Mouse (Mus musculus): ENCODE measurements around the gene Wwox. TPM values are rescaled to one million over a fixed set of nuclear protein-coding genes. Genes with fewer than 3 reads are reported as not detected.
A peak's percentile ranks its signal among the peaks of the same experiment; 100 is the strongest.

Gene Wwox
- polyA plus RNA-seq, 1 experiment from 2014 or later, result 11.0 TPM

GRCm38 (mm10) chr8:115160407-115160806 is 721.0 kb downstream of the Wwox start:
- 82% methylated on average over 5 of the region's 5 CpGs for WGBS

GRCm38 (mm10) chr8:115161520-115161919 is 722.1 kb downstream of the Wwox start:
- Histone ChIP-seq H3K27ac (replicated peaks; ENCODE audit: low read depth, low read length) (no peak overlapping the region), H3K9ac (ENCODE audit: low read depth, low read length) (no peak overlapping the region), H3K36me3 (ENCODE audit: control insufficient read depth, insufficient read depth, low read length) (no peaks in the 10 kb centered on the region), H3K4me1 (ENCODE audit: control insufficient read depth, insufficient read depth, low read length) (peaks cover 22% of the 10 kb centered on the region), H3K9me3 (ENCODE audit: control insufficient read depth, low read length) (no peaks in the 10 kb centered on the region), H3K4me2 (ENCODE audit: low read depth, low read length) (no peak overlapping the region), H3K27me3 (replicated peaks; ENCODE audit: control insufficient read depth, insufficient read depth, low read length) (0 out of 2 replicates have a peak, but pooled peaks cover 3% of the 10 kb centered on the region), H3K4me3 (ENCODE audit: low read depth, low read length) (no peak overlapping the region)
- no peak for DNase-seq (ENCODE audit: low spot score)
- no peak for ATAC-seq (ENCODE audit: low read depth)
- 46% methylated on average over 9 of the region's 9 CpGs for WGBS

More at GRCm38 (mm10) chr8:115160407-115160806, 721.0 kb downstream of the Wwox start:
- DNase-seq (ENCODE audit: low spot score) (no peak), ATAC-seq (ENCODE audit: low read depth) (no peak)
- H3K27me3 ChIP-seq (replicated peaks; ENCODE audit: control insufficient read depth, insufficient read depth, low read length), result 0 out of 2 replicates have a peak, but pooled peaks cover 3% of the 10 kb centered on the region
- H3K27ac ChIP-seq (replicated peaks; ENCODE audit: low read depth, low read length), result peak overlapping the region; percentile 65
- H3K9me3 ChIP-seq (ENCODE audit: control insufficient read depth, low read length), result no peaks in the 10 kb centered on the region
- H3K4me3 ChIP-seq (ENCODE audit: low read depth, low read length), result peak overlapping the region; percentile 32
- peaks cover 22% of the 10 kb centered on the region for H3K4me1 ChIP-seq (ENCODE audit: control insufficient read depth, insufficient read depth, low read length)
- peak overlapping the region; percentile 65 for H3K4me2 ChIP-seq (ENCODE audit: low read depth, low read length)
- 0 out of 2 replicates have a peak overlapping the region, but pooled peaks have one; percentile 50 for H3K9ac ChIP-seq (ENCODE audit: low read depth, low read length)
- H3K36me3 ChIP-seq (ENCODE audit: control insufficient read depth, insufficient read depth, low read length), result no peaks in the 10 kb centered on the region

GRCm38 (mm10) chr8:115164872-115165271 is 725.4 kb downstream of the Wwox start:
- DNase-seq (ENCODE audit: low spot score), result peak; percentile 77
- Histone ChIP-seq H3K9me3 (ENCODE audit: control insufficient read depth, low read length) (no peaks in the 10 kb centered on the region), H3K4me1 (ENCODE audit: control insufficient read depth, insufficient read depth, low read length) (0 out of 2 replicates have a peak, but pooled peaks cover 10% of the 10 kb centered on the region), H3K36me3 (ENCODE audit: control insufficient read depth, insufficient read depth, low read length) (no peaks in the 10 kb centered on the region), H3K27ac (replicated peaks; ENCODE audit: low read depth, low read length) (no peak overlapping the region), H3K4me3 (ENCODE audit: low read depth, low read length) (no peak overlapping the region), H3K9ac (ENCODE audit: low read depth, low read length) (no peak overlapping the region), H3K27me3 (replicated peaks; ENCODE audit: control insufficient read depth, insufficient read depth, low read length) (0 out of 2 replicates have a peak, but pooled peaks cover 3% of the 10 kb centered on the region), H3K4me2 (ENCODE audit: low read depth, low read length) (peak overlapping the region; percentile 15)
- 23% methylated on average over 13 of the region's 13 CpGs for WGBS
- no peak for ATAC-seq (ENCODE audit: low read depth)

GRCm38 (mm10) chr8:115173634-115174081 is 734.2 kb downstream of the Wwox start:
- H3K4me1 ChIP-seq (ENCODE audit: control insufficient read depth, insufficient read depth, low read length), result peaks cover 4% of the 10 kb centered on the region; the same call in 1 of the 2 replicates
- H3K27me3 ChIP-seq (replicated peaks; ENCODE audit: control insufficient read depth, insufficient read depth, low read length), result no peaks in the 10 kb centered on the region
- H3K4me2 ChIP-seq (ENCODE audit: low read depth, low read length), result no peak overlapping the region
- H3K9me3 ChIP-seq (ENCODE audit: control insufficient read depth, low read length), result no peaks in the 10 kb centered on the region
- no peaks in the 10 kb centered on the region for H3K36me3 ChIP-seq (ENCODE audit: control insufficient read depth, insufficient read depth, low read length)
- ATAC-seq (ENCODE audit: low read depth) (no peak), DNase-seq (ENCODE audit: low spot score) (peak; percentile 40)
- no peak overlapping the region for H3K9ac ChIP-seq (ENCODE audit: low read depth, low read length)
- no peak overlapping the region for H3K27ac ChIP-seq (replicated peaks; ENCODE audit: low read depth, low read length)
- 54% methylated on average over 14 of the region's 14 CpGs for WGBS
- H3K4me3 ChIP-seq (ENCODE audit: low read depth, low read length), result no peak overlapping the region

GRCm38 (mm10) chr8:115185431-115185964 is 746.0 kb downstream of the Wwox start:
- Histone ChIP-seq H3K27me3 (replicated peaks; ENCODE audit: control insufficient read depth, insufficient read depth, low read length) (no peaks in the 10 kb centered on the region), H3K36me3 (ENCODE audit: control insufficient read depth, insufficient read depth, low read length) (no peaks in the 10 kb centered on the region), H3K4me1 (ENCODE audit: control insufficient read depth, insufficient read depth, low read length) (peaks cover 5% of the 10 kb centered on the region; the same call in 1 of the 2 replicates), H3K9me3 (ENCODE audit: control insufficient read depth, low read length) (no peaks in the 10 kb centered on the region), H3K9ac (ENCODE audit: low read depth, low read length) (no peak overlapping the region), H3K27ac (replicated peaks; ENCODE audit: low read depth, low read length) (no peak overlapping the region), H3K4me2 (ENCODE audit: low read depth, low read length) (no peak overlapping the region), H3K4me3 (ENCODE audit: low read depth, low read length) (no peak overlapping the region)
- DNase-seq (ENCODE audit: low spot score) (no peak), ATAC-seq (ENCODE audit: low read depth) (no peak)
- 74% methylated on average over 6 of the region's 6 CpGs for WGBS

GRCm38 (mm10) chr8:115186121-115186811 is 746.8 kb downstream of the Wwox start:
- Histone ChIP-seq H3K9ac (ENCODE audit: low read depth, low read length) (no peak overlapping the region), H3K4me2 (ENCODE audit: low read depth, low read length) (no peak overlapping the region), H3K27ac (replicated peaks; ENCODE audit: low read depth, low read length) (no peak overlapping the region), H3K4me1 (ENCODE audit: control insufficient read depth, insufficient read depth, low read length) (peaks cover 5% of the 10 kb centered on the region; the same call in 1 of the 2 replicates), H3K36me3 (ENCODE audit: control insufficient read depth, insufficient read depth, low read length) (no peaks in the 10 kb centered on the region), H3K27me3 (replicated peaks; ENCODE audit: control insufficient read depth, insufficient read depth, low read length) (no peaks in the 10 kb centered on the region), H3K4me3 (ENCODE audit: low read depth, low read length) (no peak overlapping the region), H3K9me3 (ENCODE audit: control insufficient read depth, low read length) (no peaks in the 10 kb centered on the region)
- ATAC-seq (ENCODE audit: low read depth) (no peak), DNase-seq (ENCODE audit: low spot score) (no peak)
- 65% methylated on average over 13 of the region's 13 CpGs for WGBS

GRCm38 (mm10) chr8:115186882-115187281 is 747.4 kb downstream of the Wwox start:
- Histone ChIP-seq H3K36me3 (ENCODE audit: control insufficient read depth, insufficient read depth, low read length) (no peaks in the 10 kb centered on the region), H3K27me3 (replicated peaks; ENCODE audit: control insufficient read depth, insufficient read depth, low read length) (no peaks in the 10 kb centered on the region), H3K4me1 (ENCODE audit: control insufficient read depth, insufficient read depth, low read length) (peaks cover 5% of the 10 kb centered on the region; the same call in 1 of the 2 replicates), H3K4me2 (ENCODE audit: low read depth, low read length) (no peak overlapping the region), H3K4me3 (ENCODE audit: low read depth, low read length) (no peak overlapping the region), H3K27ac (replicated peaks; ENCODE audit: low read depth, low read length) (no peak overlapping the region), H3K9me3 (ENCODE audit: control insufficient read depth, low read length) (no peaks in the 10 kb centered on the region), H3K9ac (ENCODE audit: low read depth, low read length) (no peak overlapping the region)
- ATAC-seq (ENCODE audit: low read depth) (peak; percentile 57; the same call in 1 of the 2 replicates), DNase-seq (ENCODE audit: low spot score) (peak; percentile 81)
- 25% methylated on average over 1 of the region's 2 CpGs for WGBS

GRCm38 (mm10) chr8:115188446-115188845 is 749.0 kb downstream of the Wwox start:
- H3K4me1 ChIP-seq (ENCODE audit: control insufficient read depth, insufficient read depth, low read length), result peaks cover 5% of the 10 kb centered on the region; the same call in 1 of the 2 replicates
- H3K4me3 ChIP-seq (ENCODE audit: low read depth, low read length), result no peak overlapping the region
- WGBS, result 81% methylated on average over 4 of the region's 4 CpGs
- ATAC-seq (ENCODE audit: low read depth), result no peak
- no peak overlapping the region for H3K9ac ChIP-seq (ENCODE audit: low read depth, low read length)
- no peaks in the 10 kb centered on the region for H3K27me3 ChIP-seq (replicated peaks; ENCODE audit: control insufficient read depth, insufficient read depth, low read length)
- no peak overlapping the region for H3K27ac ChIP-seq (replicated peaks; ENCODE audit: low read depth, low read length)
- DNase-seq (ENCODE audit: low spot score), result no peak
- H3K36me3 ChIP-seq (ENCODE audit: control insufficient read depth, insufficient read depth, low read length), result no peaks in the 10 kb centered on the region
- H3K9me3 ChIP-seq (ENCODE audit: control insufficient read depth, low read length), result no peaks in the 10 kb centered on the region
- H3K4me2 ChIP-seq (ENCODE audit: low read depth, low read length), result no peak overlapping the region
